Mouse (Mus musculus): ENCODE data around the gene Gm10401. TPM values are rescaled to one million over a fixed set of nuclear protein-coding genes. Genes with fewer than 3 reads are reported as not detected.

Gm10401 gene
- not detected for total RNA-seq (2022)

GRCm38 (mm10) chr5:115098195-115098594 is at the start of gene Gm10401:
Gm10401 (minus strand) TSS chr5:115098295.
- DNase-seq (ENCODE audit: low spot score in 2 of 2): no peak

- no peak for DNase-seq (ENCODE audit: low spot score in 2 of 2)
Measured at GRCm38 (mm10) chr5:115147388-115147787, 49.3 kb upstream of the Gm10401 start.

GRCm38 (mm10) chr5:115146747-115147130 is 48.6 kb upstream of the Gm10401 start:
- DNase-seq (ENCODE audit: low spot score in 2 of 2): no peak

GRCm38 (mm10) chr5:115145976-115146746 is 48.1 kb upstream of the Gm10401 start:
- DNase-seq (ENCODE audit: low spot score in 2 of 2): no peak

GRCm38 (mm10) chr5:115145253-115145968 is 47.3 kb upstream of the Gm10401 start:
- DNase-seq (ENCODE audit: low spot score in 2 of 2): no peak

GRCm38 (mm10) chr5:115144471-115144870 is 46.4 kb upstream of the Gm10401 start:
- DNase-seq (ENCODE audit: low spot score in 2 of 2): no peak

- no peak for DNase-seq (ENCODE audit: low spot score in 2 of 2)
Measured at GRCm38 (mm10) chr5:115143552-115143951, 45.5 kb upstream of the Gm10401 start.

GRCm38 (mm10) chr5:115142166-115142697 is 44.1 kb upstream of the Gm10401 start:
- no peak for DNase-seq (ENCODE audit: low spot score in 2 of 2)

GRCm38 (mm10) chr5:115140726-115141125 is 42.6 kb upstream of the Gm10401 start:
- no peak for DNase-seq (ENCODE audit: low spot score in 2 of 2)

- no peak for DNase-seq (ENCODE audit: low spot score in 2 of 2)
Measured at GRCm38 (mm10) chr5:115139124-115139523, 41.0 kb upstream of the Gm10401 start.

- DNase-seq (ENCODE audit: low spot score in 2 of 2): peak; percentile 76 to 78
Measured at GRCm38 (mm10) chr5:115134234-115135165, 36.4 kb upstream of the Gm10401 start, which contains the start of gene Unc119b. Unc119b (minus strand) TSS chr5:115134975.

- DNase-seq (ENCODE audit: low spot score in 2 of 2): no peak
Measured at GRCm38 (mm10) chr5:115133358-115134066, 35.4 kb upstream of the Gm10401 start.

GRCm38 (mm10) chr5:115132465-115132864 is 34.4 kb upstream of the Gm10401 start:
- DNase-seq (ENCODE audit: low spot score in 2 of 2): no peak

GRCm38 (mm10) chr5:115129328-115129727 is 31.2 kb upstream of the Gm10401 start:
- no peak for DNase-seq (ENCODE audit: low spot score in 2 of 2)

GRCm38 (mm10) chr5:115127421-115128179 is 29.5 kb upstream of the Gm10401 start:
- DNase-seq (ENCODE audit: low spot score in 2 of 2): no peak

- no peak for DNase-seq (ENCODE audit: low spot score in 2 of 2)
Measured at GRCm38 (mm10) chr5:115126578-115127312, 28.6 kb upstream of the Gm10401 start.

- peak; percentile 77 to 89 for DNase-seq (ENCODE audit: low spot score in 2 of 2)
Measured at GRCm38 (mm10) chr5:115125211-115125871, 27.2 kb upstream of the Gm10401 start.

GRCm38 (mm10) chr5:115124690-115125089 is 26.6 kb upstream of the Gm10401 start:
- no peak for DNase-seq (ENCODE audit: low spot score in 2 of 2)

GRCm38 (mm10) chr5:115120978-115121377 is 22.9 kb upstream of the Gm10401 start:
- no peak for DNase-seq (ENCODE audit: low spot score in 2 of 2)

Measured in layer of hippocampus, adult 8-10 months (tissue).